Mouse (Mus musculus): ENCODE results near the gene Sdc4. TPM values are rescaled to one million over a fixed set of nuclear protein-coding genes. Genes with fewer than 3 reads are reported as not detected.

Gene Sdc4
- polyA plus RNA-seq (2015; fragmentation: Nextera tagmentation; extraction: Ambion mirVana), result 42.5 and 43.9 TPM in 2 replicates

GRCm38 (mm10) chr2:164443460-164444000 is at the start of gene Sdc4:
Gene Sdc4, minus strand, starts transcription at chr2:164443887.

GRCm38 (mm10) chr2:164485681-164486257 is 42.1 kb upstream of the Sdc4 start, which contains the start of gene Dbndd2:
Gene Dbndd2, plus strand, starts transcription at chr2:164486106.

GRCm38 (mm10) chr2:164473624-164474023 is 29.9 kb upstream of the Sdc4 start, which contains the start of gene Trp53tg5:
Gene Trp53tg5, minus strand, starts transcription at chr2:164473724.

GRCm38 (mm10) chr2:164460745-164461551 is 17.3 kb upstream of the Sdc4 start, which contains the start of gene Gm20458:
Gene Gm20458, plus strand, starts transcription at chr2:164460967.

GRCm38 (mm10) chr2:164456864-164457300 is 13.2 kb upstream of the Sdc4 start, which contains the start of gene Sys1:
Gene Sys1, plus strand, starts transcription at chr2:164456964.

GRCm38 (mm10) chr2:164405060-164405459 is 38.6 kb downstream of the Sdc4 start, which contains the start of gene Matn4:
Gene Matn4, minus strand, starts transcription at chr2:164405160.

GRCm38 (mm10) chr2:164402906-164403305 is 40.8 kb downstream of the Sdc4 start, which contains the start of gene Rbpjl:
Gene Rbpjl, plus strand, starts transcription at chr2:164403141.

GRCm38 (mm10) chr2:164389020-164389419 is 54.7 kb downstream of the Sdc4 start, which contains the start of gene Slpi:
Gene Slpi, minus strand, starts transcription at chr2:164389095.

Other genes with a start within 250 kb of the Sdc4 start
- not detected in 2 replicates for gene Wfdc15a, start 243.8 kb downstream of the Sdc4 start, polyA plus RNA-seq (2015; fragmentation: Nextera tagmentation; extraction: Ambion mirVana)
- gene Wfdc15b, start 222.2 kb downstream of the Sdc4 start, polyA plus RNA-seq (2015; fragmentation: Nextera tagmentation; extraction: Ambion mirVana), result not detected in 2 replicates
- gene Svs2, start 205.4 kb downstream of the Sdc4 start, polyA plus RNA-seq (2015; fragmentation: Nextera tagmentation; extraction: Ambion mirVana), result not detected in 2 replicates
- not detected in 2 replicates for gene Svs3b, start 187.2 kb downstream of the Sdc4 start, polyA plus RNA-seq (2015; fragmentation: Nextera tagmentation; extraction: Ambion mirVana)
- gene Svs4, start 165.4 kb downstream of the Sdc4 start, polyA plus RNA-seq (2015; fragmentation: Nextera tagmentation; extraction: Ambion mirVana), result not detected in 2 replicates
- gene Svs3a, start 154.6 kb downstream of the Sdc4 start, polyA plus RNA-seq (2015; fragmentation: Nextera tagmentation; extraction: Ambion mirVana), result not detected in 2 replicates
- gene Svs6, start 127.1 kb downstream of the Sdc4 start, polyA plus RNA-seq (2015; fragmentation: Nextera tagmentation; extraction: Ambion mirVana), result not detected in 2 replicates
- not detected in 2 replicates for gene Svs5, start 111.1 kb downstream of the Sdc4 start, polyA plus RNA-seq (2015; fragmentation: Nextera tagmentation; extraction: Ambion mirVana)
- 0.51 and 1.1 TPM in 2 replicates for gene Slpi, start 54.8 kb downstream of the Sdc4 start, polyA plus RNA-seq (2015; fragmentation: Nextera tagmentation; extraction: Ambion mirVana)
- 0.49 and 0.68 TPM in 2 replicates for gene Rbpjl, start 40.7 kb downstream of the Sdc4 start, polyA plus RNA-seq (2015; fragmentation: Nextera tagmentation; extraction: Ambion mirVana)
- 15.4 and 15.8 TPM in 2 replicates for gene Matn4, start 38.7 kb downstream of the Sdc4 start, polyA plus RNA-seq (2015; fragmentation: Nextera tagmentation; extraction: Ambion mirVana)
- gene Sys1, start 13.1 kb upstream of the Sdc4 start, polyA plus RNA-seq (2015; fragmentation: Nextera tagmentation; extraction: Ambion mirVana), result 113 and 120 TPM in 2 replicates
- 14.5 and 16.2 TPM in 2 replicates for gene Gm20458, start 17.1 kb upstream of the Sdc4 start, polyA plus RNA-seq (2015; fragmentation: Nextera tagmentation; extraction: Ambion mirVana)
- gene Trp53tg5, start 29.8 kb upstream of the Sdc4 start, polyA plus RNA-seq (2015; fragmentation: Nextera tagmentation; extraction: Ambion mirVana), result not detected in 2 replicates
- gene Dbndd2, start 42.2 kb upstream of the Sdc4 start, polyA plus RNA-seq (2015; fragmentation: Nextera tagmentation; extraction: Ambion mirVana), result 41.5 and 45.7 TPM in 2 replicates
- gene Pigt, start 53.6 kb upstream of the Sdc4 start, polyA plus RNA-seq (2015; fragmentation: Nextera tagmentation; extraction: Ambion mirVana), result 117 and 135 TPM in 2 replicates
- 0.62 and 0.65 TPM in 2 replicates for gene Wfdc2, start 118.5 kb upstream of the Sdc4 start, polyA plus RNA-seq (2015; fragmentation: Nextera tagmentation; extraction: Ambion mirVana)
- not detected in 2 replicates for gene Spint3, start 129.6 kb upstream of the Sdc4 start, polyA plus RNA-seq (2015; fragmentation: Nextera tagmentation; extraction: Ambion mirVana)
- not detected in 2 replicates for gene Wfdc6a, start 141.6 kb upstream of the Sdc4 start, polyA plus RNA-seq (2015; fragmentation: Nextera tagmentation; extraction: Ambion mirVana)
- not detected in 2 replicates for gene Eppin, start 149.7 kb upstream of the Sdc4 start, polyA plus RNA-seq (2015; fragmentation: Nextera tagmentation; extraction: Ambion mirVana)
- not detected in 2 replicates for gene Wfdc6b, start 169.6 kb upstream of the Sdc4 start, polyA plus RNA-seq (2015; fragmentation: Nextera tagmentation; extraction: Ambion mirVana)
- gene Wfdc8, start 169.7 kb upstream of the Sdc4 start, polyA plus RNA-seq (2015; fragmentation: Nextera tagmentation; extraction: Ambion mirVana), result not detected in 2 replicates
- not detected in 2 replicates for gene Wfdc16, start 194.9 kb upstream of the Sdc4 start, polyA plus RNA-seq (2015; fragmentation: Nextera tagmentation; extraction: Ambion mirVana)
- gene Wfdc10, start 212.2 kb upstream of the Sdc4 start, polyA plus RNA-seq (2015; fragmentation: Nextera tagmentation; extraction: Ambion mirVana), result not detected in 2 replicates
- not detected in 2 replicates for gene Wfdc9, start 212.7 kb upstream of the Sdc4 start, polyA plus RNA-seq (2015; fragmentation: Nextera tagmentation; extraction: Ambion mirVana)
- not detected in 2 replicates for gene Wfdc11, start 230.2 kb upstream of the Sdc4 start, polyA plus RNA-seq (2015; fragmentation: Nextera tagmentation; extraction: Ambion mirVana)
- gene Wfdc13, start 241.2 kb upstream of the Sdc4 start, polyA plus RNA-seq (2015; fragmentation: Nextera tagmentation; extraction: Ambion mirVana), result 0.22 TPM in 1 of 2 replicates, not detected in the other

All from neural tube, postnatal 0 days (tissue).